Mouse (Mus musculus) embryonic facial prominence, embryonic 12.5 days (tissue): ENCODE results near the gene Foxf2. TPM values are rescaled to one million over a fixed set of nuclear protein-coding genes. Genes with fewer than 3 reads are reported as not detected.

Source experiments
- ATAC-seq: fragments of 200-750 bp; cut with Nextera tagmentation; 2 replicates; pipeline ENCODE4 v1.8.0; 2017; ENCODE audit not compliant: insufficient number of reproducible peaks, insufficient read depth, low FRiP score, low TSS enrichment
- H3K27ac ChIP-seq: fragments of 300-500 bp; sonication (generic); 2 replicates; pipeline ENCODE4 v1.5.1; 2016; ENCODE audit warnings: mild to moderate bottlenecking
- H3K27me3 ChIP-seq: fragments of 300-500 bp; sonication (generic); 2 replicates; pipeline ENCODE4 v1.6.1; 2016; ENCODE audit warnings: mild to moderate bottlenecking, moderate library complexity
- H3K36me3 ChIP-seq: fragments of 300-500 bp; sonication (generic); 2 replicates; pipeline ENCODE4 v1.6.1; 2016; ENCODE audit warnings: mild to moderate bottlenecking
- H3K4me1 ChIP-seq: fragments of 300-500 bp; sonication (generic); 2 replicates; pipeline ENCODE4 v1.6.1; 2016
- H3K4me2 ChIP-seq: fragments of 300-500 bp; sonication (generic); replicated peaks from 2 replicates; pipeline ENCODE4 v1.6.1; 2016; ENCODE audit warnings: mild to moderate bottlenecking, moderate library complexity
- H3K4me3 ChIP-seq: fragments of 300-500 bp; sonication (generic); 2 replicates; pipeline ENCODE4 v1.5.1; 2016; ENCODE audit warnings: mild to moderate bottlenecking
- H3K9ac ChIP-seq: fragments of 300-500 bp; sonication (generic); 2 replicates; pipeline ENCODE4 v1.6.1; 2016; ENCODE audit warnings: mild to moderate bottlenecking, moderate library complexity
- H3K9me3 ChIP-seq: fragments of 300-500 bp; sonication (generic); 2 replicates; pipeline ENCODE4 v1.6.1; 2016; ENCODE audit warnings: mild to moderate bottlenecking, moderate library complexity
- WGBS: fragments of 180-500 bp; shearing (Covaris S2); methylation state at CpG from one replicate; pipeline ENCODE4 v1.1.7; 2016; 5-methylcytosine and 5-hydroxymethylcytosine counted together
- microRNA-seq: library from miRNA; unstranded; fragments of <30 nt; microRNA quantifications from one replicate; pipeline ENCODE4, GENCODE M21; 2017
- polyA plus RNA-seq: library from polyadenylated mRNA; unstranded; fragments of >200 nt; fragmentation: Nextera tagmentation; extraction: Ambion mirVana; gene quantifications from 2 replicates; pipeline ENCODE4 v1.2.1, GENCODE M21; 2016

Gene Foxf2
- polyA plus RNA-seq, 1 experiment from 2014 or later, result 25.8 TPM

DNA sequence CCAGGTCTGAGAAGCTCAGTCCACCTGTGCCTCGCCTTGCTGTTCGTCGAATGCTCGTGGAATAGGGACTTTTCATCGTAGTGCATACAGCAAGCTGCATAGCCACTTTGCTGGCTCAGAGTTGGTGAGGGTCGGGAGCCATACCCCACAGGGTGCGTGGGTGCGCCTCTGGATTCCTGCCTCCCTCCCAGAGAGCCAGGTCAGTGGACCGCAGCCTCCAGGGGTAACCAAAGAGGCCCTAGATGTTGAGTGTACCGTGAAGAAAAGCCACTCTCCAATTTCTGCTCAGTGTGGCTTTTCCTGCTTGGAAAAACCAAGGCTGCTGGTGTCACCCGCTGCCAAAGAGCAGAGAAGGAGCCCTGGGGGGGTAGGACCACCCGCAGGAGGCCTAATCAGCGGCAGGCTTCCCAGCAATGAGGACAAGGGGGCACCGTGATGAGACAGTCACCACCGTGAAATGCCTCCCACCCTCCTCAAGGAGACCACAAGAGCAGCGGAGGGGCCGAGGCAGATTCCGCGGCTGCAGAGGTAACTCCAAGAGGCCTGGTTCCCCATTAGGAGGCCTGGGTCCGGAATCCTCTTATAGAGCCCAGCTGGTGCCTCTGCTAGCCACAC lies 26.6 kb downstream of the Foxf2 start:
- ATAC-seq, result no peak
- Histone ChIP-seq H3K36me3 (no peaks in the 10 kb centered on the region), H3K4me2 (no peak overlapping the region), H3K27me3 (no peaks in the 10 kb centered on the region), H3K27ac (no peak overlapping the region), H3K9ac (no peak overlapping the region), H3K4me1 (no peaks in the 10 kb centered on the region), H3K4me3 (no peak overlapping the region), H3K9me3 (no peaks in the 10 kb centered on the region)
- WGBS, result 68% methylated on average over 20 of the region's 20 CpGs

- Histone ChIP-seq H3K4me3 (no peak overlapping the region), H3K27me3 (peaks cover 13% of the 10 kb centered on the region), H3K9me3 (no peaks in the 10 kb centered on the region), H3K36me3 (no peaks in the 10 kb centered on the region), H3K27ac (no peak overlapping the region), H3K9ac (no peak overlapping the region), H3K4me1 (no peaks in the 10 kb centered on the region), H3K4me2 (no peak overlapping the region)
- 52% methylated on average over 4 of the region's 4 CpGs for WGBS
- no peak for ATAC-seq
Observed at GRCm38 (mm10) chr13:31656249-31656648, 30.6 kb downstream of the Foxf2 start.

DNA sequence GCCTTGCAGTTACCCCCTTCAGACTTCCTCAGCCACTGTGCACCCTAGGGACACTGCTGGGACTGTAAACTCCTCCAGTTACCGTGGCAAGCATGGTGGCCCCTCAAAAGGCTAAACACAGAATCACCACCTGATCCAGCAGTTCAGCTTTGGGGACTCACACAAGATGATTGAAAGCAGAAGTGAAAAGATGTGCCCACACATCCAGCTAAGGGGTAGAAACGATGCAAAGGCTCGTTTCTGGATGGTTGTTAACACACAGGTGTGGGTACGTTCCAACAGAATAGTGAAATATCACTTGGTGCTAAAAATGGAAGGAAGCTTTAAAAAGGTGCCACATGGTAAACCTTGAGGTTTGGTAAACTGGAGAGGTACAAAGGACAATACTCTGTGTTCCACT lies 32.6 kb downstream of the Foxf2 start:
- H3K27ac ChIP-seq, result no peak overlapping the region
- WGBS, result 76% methylated on average over 4 of the region's 4 CpGs
- no peaks in the 10 kb centered on the region for H3K36me3 ChIP-seq
- ATAC-seq, result no peak
- H3K4me3 ChIP-seq, result no peak overlapping the region
- H3K4me2 ChIP-seq, result no peak overlapping the region
- H3K4me1 ChIP-seq, result no peaks in the 10 kb centered on the region
- H3K9me3 ChIP-seq, result no peaks in the 10 kb centered on the region
- H3K27me3 ChIP-seq, result peaks cover 13% of the 10 kb centered on the region
- no peak overlapping the region for H3K9ac ChIP-seq

- Histone ChIP-seq H3K9ac (no peak overlapping the region), H3K9me3 (no peaks in the 10 kb centered on the region), H3K4me1 (no peaks in the 10 kb centered on the region), H3K27me3 (peaks cover 13% of the 10 kb centered on the region), H3K4me3 (no peak overlapping the region), H3K36me3 (no peaks in the 10 kb centered on the region), H3K27ac (no peak overlapping the region), H3K4me2 (no peak overlapping the region)
- 4% methylated on average over 3 of the region's 3 CpGs for WGBS
- no peak for ATAC-seq
Observed at GRCm38 (mm10) chr13:31658963-31659362, 33.3 kb downstream of the Foxf2 start.

GRCm38 (mm10) chr13:31661211-31661610 lies 35.6 kb downstream of the Foxf2 start:
- Histone ChIP-seq H3K4me2 (no peak overlapping the region), H3K9ac (no peak overlapping the region)
- WGBS, result 54% methylated on average over 6 of the region's 6 CpGs

GRCm38 (mm10) chr13:31665376-31665775 lies 39.8 kb downstream of the Foxf2 start:
- 73% methylated on average over 6 of the region's 6 CpGs for WGBS
- Histone ChIP-seq H3K36me3 (no peaks in the 10 kb centered on the region), H3K4me3 (no peak overlapping the region), H3K27ac (no peak overlapping the region), H3K9ac (no peak overlapping the region), H3K4me1 (no peaks in the 10 kb centered on the region), H3K27me3 (peaks cover 2% of the 10 kb centered on the region; the same call in 1 of the 2 replicates), H3K9me3 (no peaks in the 10 kb centered on the region), H3K4me2 (no peak overlapping the region)
- ATAC-seq, result no peak

More at GRCm38 (mm10) chr13:31661211-31661610, 35.6 kb downstream of the Foxf2 start:
- H3K4me1 ChIP-seq, result no peaks in the 10 kb centered on the region
- peaks cover 13% of the 10 kb centered on the region for H3K27me3 ChIP-seq
- no peak for ATAC-seq
- no peak overlapping the region for H3K27ac ChIP-seq
- H3K36me3 ChIP-seq, result no peaks in the 10 kb centered on the region
- H3K4me3 ChIP-seq, result no peak overlapping the region
- H3K9me3 ChIP-seq, result no peaks in the 10 kb centered on the region

- Histone ChIP-seq H3K4me2 (no peak overlapping the region), H3K27ac (no peak overlapping the region), H3K4me3 (no peak overlapping the region), H3K9me3 (no peaks in the 10 kb centered on the region), H3K27me3 (no peaks in the 10 kb centered on the region), H3K36me3 (no peaks in the 10 kb centered on the region), H3K4me1 (no peaks in the 10 kb centered on the region), H3K9ac (no peak overlapping the region)
- 60% methylated on average over 6 of the region's 6 CpGs for WGBS
- ATAC-seq, result no peak
Observed at GRCm38 (mm10) chr13:31667919-31668524, 42.4 kb downstream of the Foxf2 start.

GRCm38 (mm10) chr13:31672093-31672492 lies 46.5 kb downstream of the Foxf2 start:
- Histone ChIP-seq H3K9me3 (no peaks in the 10 kb centered on the region), H3K36me3 (no peaks in the 10 kb centered on the region), H3K4me2 (no peak overlapping the region), H3K4me1 (no peaks in the 10 kb centered on the region), H3K27me3 (no peaks in the 10 kb centered on the region), H3K9ac (no peak overlapping the region), H3K4me3 (no peak overlapping the region), H3K27ac (no peak overlapping the region)
- 83% methylated on average over 3 of the region's 3 CpGs for WGBS
- no peak for ATAC-seq

Small RNA genes within 50 kb of the gene (microRNA-seq; reads per million reads assigned to microRNA genes)
- gene Gm27516, result not detected

Other genes starting within 250 kb of the Foxf2 start
- gene Foxq1, start 69.7 kb upstream of the Foxf2 start, polyA plus RNA-seq, result 1.6 and 2.0 TPM in 2 replicates
- gene A530084C06Rik, start 66.5 kb upstream of the Foxf2 start, polyA plus RNA-seq, result not detected in 2 replicates
- gene Foxc1, start 180.8 kb downstream of the Foxf2 start, polyA plus RNA-seq, result 10.4 and 11.6 TPM in 2 replicates